Mouse (Mus musculus) retina, postnatal 7 days (tissue): ENCODE measurements at regions not wholly inside any gene's neighbourhood (a gene's known extent, or its start where the extent isn't known, plus 50 kb on each side); places are given as distances from the start of the nearest gene placed in this dataset.

Experiments
- DNase-seq: peaks from one replicate; pipeline ENCODE4 v3.0.0-alpha.2; 2012; ENCODE audit warnings: low read depth, low spot score

DNA sequence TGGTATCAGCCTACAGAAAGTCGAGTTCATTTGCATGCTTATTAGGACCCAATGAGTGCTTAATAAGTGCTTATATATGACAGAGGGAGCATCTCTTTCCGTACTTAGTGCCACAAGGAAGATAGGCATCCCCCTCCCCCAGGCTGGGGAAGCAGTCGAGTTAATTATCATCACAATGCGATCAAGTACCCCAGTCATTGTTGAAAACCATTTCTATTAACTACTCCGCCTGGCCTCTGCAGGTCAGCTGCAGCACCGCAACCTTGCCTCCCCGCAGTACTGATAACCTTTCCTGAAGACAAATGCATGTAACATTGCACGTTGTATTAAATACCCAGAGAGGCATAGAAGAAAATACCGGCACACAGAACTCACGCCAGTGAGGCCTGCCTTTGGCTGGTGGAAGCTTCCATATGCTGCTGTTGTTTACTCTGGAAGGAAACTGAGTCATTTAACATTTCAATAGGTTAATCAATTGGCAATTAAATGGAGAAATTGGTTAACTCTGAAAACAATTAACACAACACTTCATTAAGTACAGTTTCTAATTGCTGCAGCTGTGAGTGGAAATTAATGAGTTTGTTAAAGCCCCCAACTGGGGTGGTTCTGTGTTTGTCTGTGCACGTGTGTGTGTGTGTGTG is 80.6 kb upstream of the Otx2 start:
- no peak for DNase-seq

DNA sequence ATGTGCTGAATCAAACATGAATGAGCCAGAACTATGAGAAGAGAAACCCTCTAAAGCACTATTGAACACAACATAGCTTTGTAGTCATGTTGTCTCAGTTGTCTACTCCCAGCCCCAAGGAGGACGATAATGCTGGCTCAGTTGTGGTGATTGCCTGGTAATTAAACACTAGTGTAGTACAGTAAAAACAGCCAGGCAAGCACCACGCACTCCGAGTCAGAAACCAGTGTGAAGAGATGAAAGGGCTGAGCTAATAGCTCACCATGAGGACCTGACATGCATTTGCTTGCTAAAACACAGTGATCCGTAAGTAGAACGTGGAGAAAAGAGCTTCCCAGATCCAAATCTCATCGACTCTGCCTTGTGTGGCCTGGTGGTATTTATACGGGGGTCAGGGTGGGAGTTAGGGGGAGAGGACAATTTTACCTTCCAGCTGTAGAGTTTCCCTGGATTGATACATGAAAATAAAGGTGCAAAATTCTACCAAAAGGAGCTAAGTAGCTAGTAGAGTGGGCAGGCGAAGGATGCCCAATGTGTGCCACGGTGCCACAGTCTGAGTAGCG is 80.0 kb upstream of the Otx2 start:
- no peak for DNase-seq

DNA sequence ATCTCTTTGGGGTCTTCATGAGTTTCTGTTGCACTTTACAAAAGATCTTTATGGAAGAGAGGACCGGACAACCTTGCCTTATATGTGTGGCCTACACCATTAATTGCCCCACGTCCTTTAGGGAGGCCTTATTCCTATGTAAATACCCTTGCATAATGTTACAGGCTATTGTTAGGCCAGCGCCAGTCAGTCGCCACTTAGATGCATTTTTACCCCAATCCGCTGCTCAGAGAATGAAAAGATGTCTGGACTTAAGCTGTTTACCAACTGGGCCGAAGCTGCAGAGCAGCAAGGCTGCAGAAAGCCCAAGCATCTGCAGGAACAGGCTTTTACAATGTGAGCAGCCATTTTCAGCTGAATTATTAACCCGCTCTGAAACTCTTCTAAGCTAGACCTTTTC is 79.5 kb upstream of the Otx2 start:
- no peak for DNase-seq

DNA sequence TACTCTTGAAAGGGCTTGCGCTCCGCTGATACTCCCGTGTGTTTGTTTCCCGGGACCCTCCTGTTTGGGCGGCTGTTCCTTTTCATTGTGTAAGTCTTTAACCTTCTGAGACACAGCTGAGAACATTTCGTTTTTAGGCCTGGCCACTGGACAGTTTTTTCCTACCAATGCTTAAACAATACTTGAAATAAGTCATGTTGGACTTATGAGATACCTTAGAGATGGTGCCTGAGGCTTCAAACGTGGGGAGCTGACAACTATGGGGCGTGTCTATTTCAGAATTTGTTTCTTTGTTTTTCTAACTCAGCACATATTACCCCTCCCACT is 78.9 kb upstream of the Otx2 start:
- no peak for DNase-seq

DNA sequence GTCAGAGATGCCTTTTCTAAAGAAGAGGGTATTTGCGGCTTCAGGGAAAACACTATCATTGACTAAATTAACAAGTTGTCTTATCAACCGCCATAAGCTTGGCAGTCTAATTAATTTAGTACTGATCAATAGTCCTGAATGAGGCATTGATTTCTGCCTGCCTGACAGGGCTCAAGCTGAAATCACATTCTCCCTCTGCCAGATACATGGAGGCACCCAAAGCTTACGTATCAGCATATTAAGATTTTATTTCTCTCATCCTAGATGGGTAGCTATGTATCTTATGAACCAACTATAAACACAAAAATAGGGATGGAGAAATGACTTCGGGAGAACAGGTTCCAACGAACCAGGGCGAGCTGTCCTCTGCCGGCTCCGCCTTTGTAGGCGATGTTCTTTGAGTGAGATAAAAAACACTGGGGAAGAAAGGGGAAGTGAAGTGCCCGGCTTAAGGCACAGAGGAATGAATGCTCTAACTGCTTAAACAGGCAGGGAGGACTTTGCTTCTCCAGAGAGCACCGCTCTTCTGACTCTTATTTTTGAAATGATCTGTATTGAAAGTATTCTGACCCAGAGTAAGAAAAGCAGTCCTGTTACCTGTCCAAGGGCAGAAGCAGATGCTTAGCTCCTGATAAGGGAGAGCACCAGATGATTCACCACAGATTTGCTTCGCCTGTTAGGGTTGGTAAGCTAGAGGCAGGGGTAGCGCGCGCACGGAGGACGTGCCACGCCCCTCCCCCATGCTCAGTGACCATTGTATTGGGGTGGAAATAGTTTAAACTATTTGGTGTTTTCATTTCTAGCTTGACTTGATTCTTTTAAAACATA is 78.3 kb upstream of the Otx2 start:
- no peak for DNase-seq

DNA sequence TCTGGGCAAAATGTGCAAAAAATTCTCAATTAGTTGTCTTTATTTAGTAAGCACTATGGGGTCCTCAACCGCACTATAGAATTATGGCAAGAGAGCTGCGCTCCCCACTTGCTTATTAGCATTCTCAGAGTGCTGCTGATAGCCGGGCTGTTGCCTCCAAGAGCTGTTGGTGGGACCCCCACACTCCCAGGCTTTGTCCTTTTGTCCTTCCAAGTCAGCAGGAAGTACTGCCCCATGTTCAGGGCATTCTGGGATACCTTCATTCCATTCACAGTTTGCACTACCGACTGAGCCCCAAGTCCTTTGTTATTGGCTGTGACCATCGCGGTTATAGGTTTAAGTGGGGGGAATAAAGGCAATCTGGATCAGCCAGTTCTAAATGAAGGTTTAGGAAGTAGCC is 77.4 kb upstream of the Otx2 start:
- DNase-seq: no peak

DNA sequence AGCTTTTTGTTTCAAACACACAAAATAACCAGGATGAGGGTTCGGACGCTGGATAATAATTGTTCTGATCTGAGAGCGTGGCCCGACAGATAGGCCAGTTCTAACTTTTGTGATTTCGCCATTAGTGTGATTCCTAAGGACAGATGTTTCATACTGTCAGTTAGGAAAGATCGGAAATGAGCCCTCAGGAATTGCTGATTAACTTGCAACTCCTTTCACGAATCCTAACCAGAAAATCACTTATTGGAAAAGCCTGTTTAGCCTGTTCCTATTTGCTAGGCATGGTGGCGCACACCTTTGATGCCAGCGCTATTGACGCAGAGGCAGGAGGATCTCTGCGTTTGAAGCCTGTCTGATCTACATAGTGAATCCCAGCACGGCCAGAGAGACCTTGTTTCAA is 75.4 kb upstream of the Otx2 start:
- DNase-seq: no peak

DNA sequence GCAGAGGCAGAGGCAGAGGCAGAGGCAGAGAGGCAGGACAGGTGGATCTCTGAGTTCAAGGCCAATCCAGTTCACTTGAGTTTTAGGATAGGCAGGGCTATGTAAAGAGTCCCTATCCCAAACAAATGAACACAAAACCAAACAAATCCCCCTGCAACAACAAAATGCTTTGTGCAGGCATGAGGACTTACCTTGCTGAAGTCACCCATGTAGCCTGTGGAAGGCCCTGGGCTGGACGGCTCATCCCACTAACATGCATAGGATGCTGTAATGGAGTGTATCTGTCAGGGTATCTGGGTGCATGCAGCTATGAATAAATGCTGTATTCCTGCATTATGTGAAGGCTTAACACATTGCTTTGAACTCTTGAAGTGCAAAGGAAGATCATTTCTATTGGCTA is 74.3 kb upstream of the Otx2 start:
- DNase-seq: no peak

DNA sequence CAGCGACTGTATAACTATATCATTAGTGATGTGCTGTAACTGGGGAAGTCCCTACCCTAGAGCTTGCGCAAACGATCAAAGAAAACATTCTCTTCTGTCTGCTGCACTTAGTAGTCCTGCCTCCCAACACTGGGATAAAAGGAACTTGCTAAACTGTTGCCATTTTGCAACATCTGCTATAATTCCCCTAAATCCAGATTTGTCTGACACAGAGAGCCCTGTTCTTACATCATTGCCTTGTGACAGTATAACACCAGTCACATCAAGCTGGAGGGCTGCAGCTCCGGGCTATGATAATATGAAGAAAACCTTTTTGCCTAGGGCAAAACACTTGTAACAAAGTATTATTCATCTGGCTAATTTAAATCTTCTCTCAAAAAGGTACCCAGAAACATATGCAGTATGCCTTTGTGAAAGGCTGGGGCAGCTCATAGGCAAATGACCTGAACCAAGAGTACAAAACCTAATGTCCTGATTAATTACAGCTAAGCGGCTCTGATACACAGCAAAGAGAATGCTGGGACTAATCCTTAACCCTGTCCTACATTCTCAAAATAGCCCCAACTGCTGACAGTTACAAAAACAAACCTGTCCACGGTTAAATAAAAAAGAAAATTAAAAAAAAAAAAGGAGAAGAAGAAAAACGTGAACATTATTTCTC is 67.5 kb upstream of the Otx2 start:
- peak; percentile 81 for DNase-seq

DNA sequence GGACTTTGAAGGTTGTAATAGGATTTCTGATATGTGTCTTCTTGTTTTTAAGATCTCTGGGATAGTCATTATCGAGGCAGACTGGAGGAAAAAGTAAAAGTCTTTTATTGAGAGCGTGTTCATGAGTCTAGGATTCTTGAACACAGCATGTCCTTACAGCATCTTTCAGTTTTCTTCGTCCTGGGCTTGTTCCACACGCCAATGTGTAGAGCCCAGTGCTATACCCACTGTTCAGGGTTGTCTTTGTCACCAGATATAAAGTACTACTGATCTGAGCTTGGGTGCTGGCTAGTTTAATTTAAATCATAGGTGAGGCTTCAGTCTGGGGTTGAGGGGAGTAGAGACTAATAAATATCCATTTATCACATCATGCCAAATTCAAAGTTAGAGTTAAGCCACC is 65.5 kb upstream of the Otx2 start:
- no peak for DNase-seq

DNA sequence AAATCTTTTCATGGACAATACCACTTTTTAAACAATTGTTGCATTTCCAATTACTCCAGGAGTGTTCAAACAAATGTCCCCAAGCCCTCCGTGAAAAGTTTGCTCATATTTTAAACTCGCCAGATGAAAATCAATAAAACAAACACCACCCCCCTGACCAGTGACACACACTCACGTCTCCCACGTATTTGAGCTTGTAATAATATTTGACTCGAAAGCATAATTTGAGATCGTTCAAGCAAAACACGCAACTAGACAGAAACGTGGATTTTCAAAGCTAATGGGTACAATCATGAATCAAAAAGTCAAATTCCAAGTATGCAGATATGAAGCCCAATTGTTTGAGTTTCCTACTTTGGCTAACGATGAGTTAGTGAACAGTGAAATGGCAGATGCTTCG is 65.0 kb upstream of the Otx2 start:
- DNase-seq: no peak

DNA sequence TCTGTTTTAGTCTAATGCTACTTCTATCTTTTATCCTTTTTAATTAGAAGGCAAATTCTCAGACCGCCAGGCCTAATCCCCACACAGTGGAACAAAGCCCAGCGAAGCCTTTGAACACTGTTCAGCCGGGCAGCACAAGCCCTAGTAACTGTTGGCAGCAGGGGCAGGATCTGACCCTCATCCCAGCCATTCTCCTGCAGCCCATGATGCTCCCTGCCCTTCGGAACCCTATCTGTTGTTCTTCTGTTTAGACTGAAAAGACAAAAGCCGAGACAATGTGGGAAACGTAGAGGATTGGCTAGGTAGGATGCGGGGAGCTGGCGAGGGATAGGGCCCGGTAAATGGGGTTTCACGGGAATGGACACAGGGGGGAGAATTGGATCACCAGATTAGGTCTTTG is 64.6 kb upstream of the Otx2 start:
- DNase-seq: peak; percentile 34

DNA sequence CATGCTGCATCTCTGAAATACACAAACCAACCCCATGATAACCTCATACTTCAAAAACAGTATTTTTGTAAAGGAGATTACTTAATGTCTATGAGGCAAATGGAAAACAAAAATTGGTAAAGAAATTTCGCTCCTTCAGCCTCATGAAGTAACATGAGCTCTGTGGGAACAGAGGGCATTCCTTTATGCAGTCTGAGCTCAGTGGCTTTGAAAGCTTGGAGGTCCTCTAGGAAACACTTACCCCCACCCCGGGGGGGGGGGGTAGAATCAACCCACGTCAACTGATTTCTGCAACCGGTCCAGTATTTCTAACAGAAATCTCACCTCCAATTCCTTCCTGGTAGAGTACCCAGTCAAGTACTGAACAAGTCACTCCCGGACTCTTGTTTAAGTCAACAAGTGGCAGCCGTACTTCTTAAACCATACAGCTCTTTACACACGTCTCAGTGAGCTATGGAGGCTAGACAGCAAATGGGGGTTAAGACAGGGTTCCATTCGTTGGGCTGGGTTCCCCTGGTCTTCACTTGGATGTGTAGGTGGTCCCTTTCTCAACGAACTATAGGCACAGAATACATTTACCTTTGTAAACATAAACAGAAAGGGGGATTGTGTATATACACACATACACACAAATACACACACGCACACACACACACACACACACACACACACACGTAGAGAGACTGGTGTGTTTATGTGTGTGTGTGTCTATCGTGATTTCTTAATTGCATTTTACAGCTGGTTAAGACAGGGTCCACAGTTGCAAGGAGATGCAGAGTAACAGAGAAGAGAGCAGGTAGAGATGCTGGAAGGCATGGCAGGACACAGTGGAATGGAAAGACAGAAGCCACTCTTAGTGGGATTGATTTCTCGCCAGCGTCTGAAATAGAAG is 63.6 kb upstream of the Otx2 start:
- no peak for DNase-seq

DNA sequence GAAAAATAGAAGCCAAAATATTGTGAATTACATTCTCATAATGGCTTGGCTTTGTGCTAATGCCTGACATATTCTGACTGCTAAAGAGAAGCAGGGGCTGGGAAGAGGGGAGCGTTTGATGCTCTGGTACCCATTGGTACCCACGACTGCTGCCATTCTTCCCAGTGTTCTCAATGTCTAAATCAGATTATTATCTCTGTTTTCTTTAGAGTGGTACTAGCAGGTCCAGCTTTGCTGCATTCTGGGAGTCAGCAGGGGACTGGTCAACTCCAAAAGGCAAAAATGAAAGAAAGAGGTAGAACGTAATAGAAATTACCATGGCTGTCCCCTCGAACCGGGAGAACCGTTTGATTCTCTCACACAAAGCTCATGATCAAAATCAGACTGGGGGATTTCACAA is 62.6 kb upstream of the Otx2 start:
- DNase-seq: no peak

DNA sequence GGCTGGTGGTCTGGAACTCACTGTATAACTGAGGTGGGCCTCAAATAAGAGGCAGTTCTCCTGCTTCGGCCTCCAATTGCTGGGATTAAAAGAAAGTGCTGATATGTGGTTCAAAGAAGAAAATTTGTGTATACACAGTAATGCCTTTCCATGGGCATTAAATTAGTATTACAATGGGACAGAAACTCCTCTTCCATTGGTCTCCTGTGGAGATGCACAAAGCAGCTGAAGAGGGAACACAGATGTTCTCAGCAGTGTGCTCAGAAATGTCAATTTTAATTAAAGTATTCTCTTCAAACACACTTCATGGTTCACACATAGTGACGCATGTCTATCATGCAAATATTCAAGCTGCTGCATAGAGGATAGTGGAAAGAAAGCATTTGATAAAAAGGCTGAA is 56.4 kb upstream of the Otx2 start:
- no peak for DNase-seq
